14 mouse cellular contexts compared by ENCODE assay signal in genomic region chr10:20042081-20042480, GRCm38 (mm10).
DNase-seq lines count a peak whose midpoint lies in the region.
"Had no signal": no experiment of that assay in that cellular context is flagged by ENCODE, and none has a peak within 500 bp of the region (broad histone marks: within the 10 kb centered on the region; RNA-seq: fewer than 3 reads in every experiment).

No protein-coding gene starts in this region.

- peak; percentile 36 for DNase-seq in cerebellum, adult 11 months
- DNase-seq in cerebellum, adult 18-20 months = peak; percentile 67 to 71
- peak; percentile 70 for DNase-seq in cerebellum, adult 9-11 months
- peak; percentile 58 to 68 for DNase-seq in cerebellum, postnatal 36 days
- DNase-seq in adipocyte (ENCODE audit: low spot score) = no peak
- DNase-seq in kidney, postnatal 10 days = no peak
- DNase-seq in thymus, adult 18-20 months = no peak
- DNase-seq: adrenal gland, postnatal 10 days; gastrocnemius, adult 2 months; gastrocnemius, postnatal 25 days; heart, postnatal 10 days; heart, postnatal 4 days; kidney, adult 11 months; kidney, adult 9 months had no signal

Comparison
In these comparisons a context has a peak if more than half of its experiments do, and no peak if none do; other contexts are left out.
1. DNase-seq: peak in cerebellum, adult 11 months (single experiment), cerebellum, adult 18-20 months (2 of 2), cerebellum, adult 9-11 months (single experiment) and cerebellum, postnatal 36 days (2 of 2); none in adipocyte (single experiment), kidney, postnatal 10 days (single experiment) and thymus, adult 18-20 months (0 of 2).